Mouse (Mus musculus) liver, postnatal 0 days (tissue): ENCODE data around the gene Fmo9.

Source experiments
- CTCF ChIP-seq: sonication (generic); IDR thresholded peaks from 2 replicates; pipeline ENCODE4 v1.5.1; 2016; ENCODE audit warnings: antibody characterized with exemption, low read depth
- EP300 ChIP-seq: IDR thresholded peaks from 2 replicates; pipeline ENCODE4 v1.6.1; 2016; ENCODE audit warnings: antibody characterized with exemption, low read depth, mild to moderate bottlenecking

DNA sequence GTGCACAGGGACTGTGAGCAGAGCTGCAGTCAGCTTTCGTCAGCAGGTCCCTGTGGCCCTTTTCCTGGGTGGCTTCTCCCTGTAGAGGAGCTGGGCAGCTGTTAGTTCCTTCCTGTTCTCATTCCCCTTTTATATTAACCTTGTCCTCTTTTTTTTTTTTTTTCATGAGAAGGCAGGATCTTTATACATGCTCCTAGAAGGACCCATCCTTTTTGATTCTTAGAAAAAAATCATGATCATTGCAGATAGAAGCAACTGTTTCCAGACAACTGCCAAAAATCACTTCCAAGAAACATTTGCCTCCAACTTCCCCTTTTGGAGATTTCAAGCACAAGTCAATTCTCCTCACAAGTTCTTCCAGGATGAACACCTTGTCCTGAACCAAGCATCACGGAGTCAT, 34.1 kb downstream of the Fmo9 start, which contains the start of gene Gm4847:
- no peak for TF ChIP-seq EP300
- TF ChIP-seq CTCF, result no peak
